Mouse (Mus musculus) liver, embryonic 15.5 days (tissue): ENCODE results near the gene C1galt1. TPM values are rescaled to one million over a fixed set of nuclear protein-coding genes. Genes with fewer than 3 reads are reported as not detected.

Experiments used
- ATAC-seq: fragments of 200-750 bp; cut with Nextera tagmentation; 2 replicates; pipeline ENCODE4 v1.8.0; 2017; ENCODE audit warnings: moderate number of reproducible peaks, mild to moderate bottlenecking, moderate library complexity; ENCODE audit not compliant: insufficient read depth
- H3K27ac ChIP-seq: fragments of 300-500 bp; sonication (generic); replicated peaks from 2 replicates; pipeline ENCODE4 v1.5.1; 2015; ENCODE audit warnings: mild to moderate bottlenecking, inconsistent platforms
- H3K27me3 ChIP-seq: fragments of 300-500 bp; sonication (generic); 2 replicates; pipeline ENCODE4 v1.6.1; 2015; ENCODE audit warnings: mild to moderate bottlenecking, inconsistent platforms
- H3K36me3 ChIP-seq: fragments of 300-500 bp; sonication (generic); replicated peaks from 2 replicates; pipeline ENCODE4 v1.6.1; 2015; ENCODE audit warnings: moderate library complexity, mild to moderate bottlenecking, inconsistent platforms
- H3K4me1 ChIP-seq: fragments of 300-500 bp; sonication (generic); replicated peaks from 2 replicates; pipeline ENCODE4 v1.6.1; 2015; ENCODE audit warnings: inconsistent platforms
- H3K4me2 ChIP-seq: fragments of 300-500 bp; sonication (generic); 2 replicates; pipeline ENCODE4 v1.6.1; 2015; ENCODE audit warnings: moderate library complexity, mild to moderate bottlenecking, inconsistent platforms
- H3K4me3 ChIP-seq: fragments of 300-500 bp; sonication (generic); replicated peaks from 2 replicates; pipeline ENCODE4 v1.5.1; 2015; ENCODE audit warnings: mild to moderate bottlenecking, inconsistent platforms
- H3K9ac ChIP-seq: fragments of 300-500 bp; sonication (generic); 2 replicates; pipeline ENCODE4 v1.6.1; 2015; ENCODE audit warnings: moderate library complexity, mild to moderate bottlenecking, inconsistent platforms
- H3K9me3 ChIP-seq: fragments of 300-500 bp; sonication (generic); replicated peaks from 2 replicates; pipeline ENCODE4 v1.6.1; 2016; ENCODE audit warnings: inconsistent platforms
- WGBS: fragments of 180-500 bp; shearing (Covaris S2); methylation state at CpG from one replicate; pipeline ENCODE4 v1.1.7; 2015; ENCODE audit warnings: mixed read lengths; ENCODE audit not compliant: insufficient replicate concordance; 5-methylcytosine and 5-hydroxymethylcytosine counted together
- polyA plus RNA-seq: library from polyadenylated mRNA; unstranded; fragments of >200 nt; fragmentation: Nextera tagmentation; extraction: Ambion mirVana; gene quantifications from 2 replicates; pipeline ENCODE4 v1.2.1, GENCODE M21; 2015

The C1galt1 gene
- polyA plus RNA-seq, 1 experiment from 2014 or later = 3.5 TPM

GRCm38 (mm10) chr6:7845680-7846017, 1.0 kb downstream of the C1galt1 start:
- 0% methylated on average over 6 of the region's 6 CpGs for WGBS
- Histone ChIP-seq H3K27ac (peak overlapping the region; percentile 95), H3K27me3 (no peaks in the 10 kb centered on the region), H3K9me3 (no peaks in the 10 kb centered on the region), H3K36me3 (no peaks in the 10 kb centered on the region), H3K4me1 (peaks cover 41% of the 10 kb centered on the region), H3K9ac (peak overlapping the region; percentile 98), H3K4me3 (peak overlapping the region; percentile 92), H3K4me2 (peak overlapping the region; percentile 73)
- no peak for ATAC-seq

- peaks cover 50% of the 10 kb centered on the region for H3K4me1 ChIP-seq
- H3K4me3 ChIP-seq = peak overlapping the region; percentile 19
- H3K9ac ChIP-seq = no peak overlapping the region
- 0 out of 2 replicates have a peak overlapping the region, but pooled peaks have one; percentile 3 for H3K27ac ChIP-seq
- H3K9me3 ChIP-seq = no peaks in the 10 kb centered on the region
- ATAC-seq = no peak
- peak overlapping the region; percentile 52 for H3K4me2 ChIP-seq
- no peaks in the 10 kb centered on the region for H3K36me3 ChIP-seq
- WGBS = 69% methylated on average over 8 of the region's 8 CpGs
- no peaks in the 10 kb centered on the region for H3K27me3 ChIP-seq
These were observed 2.2 kb downstream of the C1galt1 start for GRCm38 (mm10) chr6:7846726-7847439.

DNA sequence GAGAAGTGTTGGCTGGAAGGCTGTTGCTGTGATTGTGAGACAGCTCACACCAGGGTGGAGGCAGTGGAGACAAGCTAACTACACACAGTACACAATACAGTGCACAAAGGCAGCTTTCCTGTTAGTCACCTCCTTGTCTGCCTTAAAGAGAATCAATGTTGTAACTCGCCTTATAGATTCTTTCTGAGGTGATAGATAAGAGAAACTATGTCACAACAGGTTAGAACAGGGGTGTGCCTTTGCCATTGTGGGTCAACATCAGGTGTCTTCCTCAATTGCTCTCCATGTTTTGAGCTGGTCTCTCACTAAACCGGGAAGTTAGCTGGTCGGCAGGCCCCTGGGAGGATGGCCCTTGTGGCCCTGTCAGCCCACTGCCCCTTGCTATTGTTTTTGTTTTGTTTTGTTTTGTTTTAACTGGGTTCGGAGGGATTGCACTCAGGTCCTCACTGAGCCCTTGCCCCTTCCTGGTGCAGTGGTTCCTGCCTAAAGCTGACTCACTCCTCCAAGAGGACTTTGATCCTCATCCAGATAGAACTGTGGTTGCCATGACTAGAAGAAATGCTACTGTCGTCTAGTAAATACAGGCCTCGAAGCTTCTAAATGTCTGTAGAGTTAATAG, 3.4 kb downstream of the C1galt1 start:
- H3K9ac ChIP-seq = 0 out of 2 replicates have a peak overlapping the region, but pooled peaks have one; percentile 14
- peak overlapping the region; percentile 3; the same call in 1 of the 2 replicates for H3K27ac ChIP-seq
- no peaks in the 10 kb centered on the region for H3K36me3 ChIP-seq
- peak overlapping the region; percentile 19; the same call in 1 of the 2 replicates for H3K4me3 ChIP-seq
- H3K4me2 ChIP-seq = peak overlapping the region; percentile 52
- H3K9me3 ChIP-seq = no peaks in the 10 kb centered on the region
- WGBS = 22% methylated on average over 6 of the region's 6 CpGs
- ATAC-seq = no peak
- peaks cover 55% of the 10 kb centered on the region for H3K4me1 ChIP-seq
- no peaks in the 10 kb centered on the region for H3K27me3 ChIP-seq

GRCm38 (mm10) chr6:7848714-7849113, 4.1 kb downstream of the C1galt1 start:
- Histone ChIP-seq H3K36me3 (no peaks in the 10 kb centered on the region), H3K4me2 (peak overlapping the region; percentile 3; the same call in 1 of the 2 replicates), H3K9me3 (no peaks in the 10 kb centered on the region), H3K4me3 (no peak overlapping the region), H3K9ac (no peak overlapping the region), H3K27me3 (no peaks in the 10 kb centered on the region), H3K27ac (peak overlapping the region; percentile 3; the same call in 1 of the 2 replicates), H3K4me1 (peaks cover 58% of the 10 kb centered on the region)
- 73% methylated on average over 9 of the region's 9 CpGs for WGBS
- no peak for ATAC-seq

GRCm38 (mm10) chr6:7851036-7851435, 6.4 kb downstream of the C1galt1 start:
- no peak overlapping the region for H3K27ac ChIP-seq
- no peak for ATAC-seq
- no peaks in the 10 kb centered on the region for H3K36me3 ChIP-seq
- H3K4me1 ChIP-seq = peaks cover 64% of the 10 kb centered on the region
- H3K9ac ChIP-seq = no peak overlapping the region
- H3K4me3 ChIP-seq = no peak overlapping the region
- H3K27me3 ChIP-seq = no peaks in the 10 kb centered on the region
- no peaks in the 10 kb centered on the region for H3K9me3 ChIP-seq
- no peak overlapping the region for H3K4me2 ChIP-seq
- WGBS = 88% methylated on average over 2 of the region's 2 CpGs

DNA sequence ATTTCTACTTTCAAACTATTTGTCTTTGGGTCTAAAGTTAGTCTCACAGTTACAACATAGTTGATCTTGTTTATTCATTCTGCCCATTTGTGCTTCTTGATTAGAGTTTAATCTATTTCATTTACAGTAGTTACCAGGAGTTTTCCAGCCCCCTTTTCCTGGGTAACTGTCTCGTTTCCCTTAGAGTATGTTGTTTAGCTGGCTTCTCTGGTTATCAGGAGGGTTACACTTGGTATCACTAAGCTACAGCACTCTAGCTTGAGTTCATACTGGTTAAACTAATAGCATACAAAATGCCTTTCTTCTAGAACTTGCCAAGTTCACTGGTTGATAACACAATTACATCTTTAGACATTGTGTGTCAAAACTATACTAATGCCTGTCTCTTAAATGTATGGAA, 8.3 kb downstream of the C1galt1 start:
- ATAC-seq = peak; percentile 65
- WGBS = 12% methylated on average over 1 of the region's 1 CpGs
- H3K27me3 ChIP-seq = no peaks in the 10 kb centered on the region
- 0 out of 2 replicates have a peak overlapping the region, but pooled peaks have one; percentile 11 for H3K4me2 ChIP-seq
- no peaks in the 10 kb centered on the region for H3K9me3 ChIP-seq
- H3K27ac ChIP-seq = peak overlapping the region; percentile 42; the same call in 1 of the 2 replicates
- no peak overlapping the region for H3K9ac ChIP-seq
- peaks cover 69% of the 10 kb centered on the region for H3K4me1 ChIP-seq
- H3K4me3 ChIP-seq = no peak overlapping the region
- H3K36me3 ChIP-seq = no peaks in the 10 kb centered on the region

GRCm38 (mm10) chr6:7853461-7853860, 8.8 kb downstream of the C1galt1 start:
- H3K4me1 ChIP-seq = peaks cover 67% of the 10 kb centered on the region

GRCm38 (mm10) chr6:7856682-7857290, 12.1 kb downstream of the C1galt1 start:
- no peak overlapping the region for H3K4me3 ChIP-seq
- no peak overlapping the region for H3K4me2 ChIP-seq
- H3K36me3 ChIP-seq = no peaks in the 10 kb centered on the region
- no peaks in the 10 kb centered on the region for H3K27me3 ChIP-seq
- H3K9me3 ChIP-seq = no peaks in the 10 kb centered on the region
- H3K9ac ChIP-seq = no peak overlapping the region
- 0 out of 2 replicates have a peak, but pooled peaks have one; percentile 10 for ATAC-seq
- WGBS = 40% methylated on average over 5 of the region's 5 CpGs
- H3K27ac ChIP-seq = peak overlapping the region; percentile 63
- peaks cover 46% of the 10 kb centered on the region for H3K4me1 ChIP-seq

More at GRCm38 (mm10) chr6:7853461-7853860, 8.8 kb downstream of the C1galt1 start:
- H3K36me3 ChIP-seq = no peaks in the 10 kb centered on the region
- ATAC-seq = no peak
- no peaks in the 10 kb centered on the region for H3K9me3 ChIP-seq
- H3K9ac ChIP-seq = no peak overlapping the region
- H3K4me3 ChIP-seq = no peak overlapping the region
- no peak overlapping the region for H3K4me2 ChIP-seq
- H3K27ac ChIP-seq = no peak overlapping the region
- WGBS = 48% methylated on average over 3 of the region's 3 CpGs
- H3K27me3 ChIP-seq = no peaks in the 10 kb centered on the region

- Histone ChIP-seq H3K9ac (no peak overlapping the region), H3K36me3 (no peaks in the 10 kb centered on the region), H3K4me1 (peaks cover 43% of the 10 kb centered on the region), H3K27me3 (no peaks in the 10 kb centered on the region), H3K4me2 (peak overlapping the region; percentile 8; the same call in 1 of the 2 replicates), H3K27ac (peak overlapping the region; percentile 63), H3K4me3 (no peak overlapping the region), H3K9me3 (no peaks in the 10 kb centered on the region)
- WGBS = 48% methylated on average over 8 of the region's 8 CpGs
- peak; percentile 69 for ATAC-seq
These were observed 13.0 kb downstream of the C1galt1 start for GRCm38 (mm10) chr6:7857356-7858247.

DNA sequence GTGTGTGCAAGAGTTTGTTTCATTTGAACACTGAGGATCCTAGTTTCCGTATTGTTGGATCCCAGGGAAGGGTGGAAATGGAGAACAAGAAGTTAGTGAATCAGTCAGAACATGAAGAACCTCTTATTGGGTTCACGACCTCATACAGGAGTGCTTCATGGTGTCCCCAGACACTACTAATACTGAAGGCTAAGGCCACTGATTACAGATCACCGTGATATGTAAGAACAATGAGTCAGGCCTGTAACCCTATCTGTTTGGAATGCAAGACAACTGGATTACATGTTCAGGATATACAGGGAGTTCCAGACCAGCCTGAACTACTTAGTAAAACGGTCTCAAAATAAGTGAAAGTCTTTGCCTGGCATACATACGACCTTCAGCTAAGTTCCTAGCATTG, 13.9 kb downstream of the C1galt1 start:
- no peaks in the 10 kb centered on the region for H3K9me3 ChIP-seq
- H3K4me1 ChIP-seq = peaks cover 37% of the 10 kb centered on the region
- WGBS = 52% methylated on average over 5 of the region's 5 CpGs
- no peak overlapping the region for H3K27ac ChIP-seq
- H3K9ac ChIP-seq = no peak overlapping the region
- H3K4me2 ChIP-seq = no peak overlapping the region
- H3K4me3 ChIP-seq = no peak overlapping the region
- H3K36me3 ChIP-seq = no peaks in the 10 kb centered on the region
- H3K27me3 ChIP-seq = no peaks in the 10 kb centered on the region
- no peak for ATAC-seq
